Mouse (Mus musculus) forebrain, embryonic 14.5 days (tissue): Measurements from ENCODE around the gene Gm10803. TPM values are rescaled to one million over a fixed set of nuclear protein-coding genes. Genes with fewer than 3 reads are reported as not detected.

Experiments used
- ATAC-seq: fragments of 200-750 bp; cut with Nextera tagmentation; 2 replicates; pipeline ENCODE4 v1.8.0; 2017; ENCODE audit warnings: mild to moderate bottlenecking, moderate library complexity
- DNase-seq: peaks from one replicate; pipeline ENCODE4 v3.0.0-alpha.2; 2015; ENCODE audit warnings: low spot score
- H3K27ac ChIP-seq: fragments of 300-500 bp; sonication (generic); 2 replicates; pipeline ENCODE4 v1.5.1; 2014; ENCODE audit warnings: low read depth, mild to moderate bottlenecking, control low read depth, low read length, moderate library complexity
- H3K27me3 ChIP-seq: fragments of 300-500 bp; sonication (generic); replicated peaks from 2 replicates; pipeline ENCODE4 v1.6.1; 2014; ENCODE audit warnings: low read length, control low read depth, mixed read lengths; ENCODE audit not compliant: control insufficient read depth, insufficient read depth
- H3K36me3 ChIP-seq: fragments of 300-500 bp; sonication (generic); 2 replicates; pipeline ENCODE4 v1.6.1; 2014; ENCODE audit warnings: low read length, control low read depth; ENCODE audit not compliant: control insufficient read depth, insufficient read depth
- H3K4me1 ChIP-seq: fragments of 300-500 bp; sonication (generic); 2 replicates; pipeline ENCODE4 v1.6.1; 2014; ENCODE audit warnings: antibody characterized with exemption, low read length, control low read depth; ENCODE audit not compliant: control insufficient read depth, insufficient read depth
- H3K4me2 ChIP-seq: fragments of 300-500 bp; sonication (generic); 2 replicates; pipeline ENCODE4 v1.6.1; 2014; ENCODE audit warnings: mild to moderate bottlenecking, control low read depth, low read length
- H3K4me3 ChIP-seq: fragments of 300-500 bp; sonication (generic); 2 replicates; pipeline ENCODE4 v1.5.1; 2014; ENCODE audit warnings: low read depth, low read length, control low read depth
- H3K9ac ChIP-seq: fragments of 300-500 bp; sonication (generic); 2 replicates; pipeline ENCODE4 v1.6.1; 2014; ENCODE audit warnings: mild to moderate bottlenecking, low read length, control low read depth, moderate library complexity
- H3K9me3 ChIP-seq: fragments of 300-500 bp; sonication (generic); replicated peaks from 2 replicates; pipeline ENCODE4 v1.6.1; 2016; ENCODE audit warnings: low read length, control low read depth, mixed read lengths; ENCODE audit not compliant: control insufficient read depth
- WGBS: fragments of 180-500 bp; shearing (Covaris S2); extraction: QIAGEN DNeasy Blood & Tissue Kit; methylation state at CpG from one replicate; pipeline ENCODE4 v1.1.7; 2014; 5-methylcytosine and 5-hydroxymethylcytosine counted together
- polyA plus RNA-seq: library from polyadenylated mRNA; unstranded; fragments of >200 nt; fragmentation: Nextera tagmentation; extraction: Ambion mirVana; gene quantifications from 2 replicates; pipeline ENCODE4 v1.2.1, GENCODE M21; 2014

The Gm10803 gene
- polyA plus RNA-seq, 1 experiment from 2014 or later: not detected

DNA sequence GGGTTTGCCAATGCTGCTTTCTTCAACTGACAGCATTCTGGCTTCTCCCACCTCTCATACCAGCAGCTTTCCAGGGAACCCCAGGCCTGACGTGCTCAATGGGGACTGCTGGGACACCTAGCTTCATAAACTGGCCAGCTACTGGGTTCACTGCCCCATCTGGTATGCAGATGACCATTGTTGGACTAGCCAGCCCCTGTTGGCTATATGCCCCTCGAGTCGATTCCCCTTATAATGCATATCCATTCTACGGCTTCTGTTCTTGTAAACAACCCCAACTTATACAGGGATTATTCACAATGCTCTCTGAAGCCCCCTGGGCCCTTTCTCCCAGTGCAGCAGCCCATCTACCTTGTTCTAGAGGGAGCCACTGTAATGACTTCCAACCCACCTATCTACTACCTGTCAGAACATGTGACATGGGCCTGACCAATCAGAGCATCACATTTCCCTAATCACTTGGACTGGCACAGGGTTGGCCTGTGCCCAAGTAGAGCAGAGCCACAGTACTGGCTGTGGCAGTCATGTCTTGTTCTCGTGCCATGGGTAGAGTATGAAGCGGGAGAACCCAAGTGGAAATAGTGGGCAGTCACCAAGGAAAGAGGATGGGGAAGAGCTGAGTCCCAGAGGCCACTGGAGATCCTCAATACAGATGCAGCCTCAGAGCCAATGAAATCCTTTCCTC, 44.4 kb downstream of the Gm10803 start:
- Histone ChIP-seq H3K4me2 (no peak overlapping the region), H3K4me1 (no peaks in the 10 kb centered on the region), H3K36me3 (no peaks in the 10 kb centered on the region), H3K27me3 (no peaks in the 10 kb centered on the region), H3K9ac (no peak overlapping the region), H3K27ac (no peak overlapping the region), H3K4me3 (no peak overlapping the region), H3K9me3 (no peaks in the 10 kb centered on the region)
- WGBS: 83% methylated on average over 6 of the region's 6 CpGs
- DNase-seq (no peak), ATAC-seq (no peak)

DNA sequence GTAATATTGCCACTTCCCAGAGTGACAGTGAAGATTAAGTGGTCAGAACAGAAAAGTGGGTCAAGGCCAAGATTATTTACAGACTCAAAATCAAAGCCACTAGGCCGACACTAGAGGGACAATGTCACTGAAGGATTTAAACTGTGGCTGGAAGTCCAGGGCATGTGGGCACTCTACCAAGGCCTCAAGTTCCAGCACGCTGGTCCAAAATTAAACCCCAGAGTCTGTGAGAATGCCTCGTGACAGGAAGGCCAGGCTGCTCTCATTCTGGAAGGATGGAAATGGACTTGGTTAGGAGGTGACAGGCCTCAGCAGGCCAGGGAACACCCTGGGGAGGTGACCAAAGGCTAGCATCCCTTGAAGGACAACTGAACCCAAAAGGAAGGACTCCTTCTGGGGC, 48.4 kb downstream of the Gm10803 start:
- H3K9me3 ChIP-seq: no peaks in the 10 kb centered on the region
- H3K27ac ChIP-seq: no peak overlapping the region
- no peak overlapping the region for H3K9ac ChIP-seq
- H3K36me3 ChIP-seq: no peaks in the 10 kb centered on the region
- H3K4me1 ChIP-seq: no peaks in the 10 kb centered on the region
- H3K4me2 ChIP-seq: no peak overlapping the region
- ATAC-seq (no peak), DNase-seq (no peak)
- WGBS: 76% methylated on average over 3 of the region's 3 CpGs
- H3K27me3 ChIP-seq: no peaks in the 10 kb centered on the region
- H3K4me3 ChIP-seq: no peak overlapping the region

DNA sequence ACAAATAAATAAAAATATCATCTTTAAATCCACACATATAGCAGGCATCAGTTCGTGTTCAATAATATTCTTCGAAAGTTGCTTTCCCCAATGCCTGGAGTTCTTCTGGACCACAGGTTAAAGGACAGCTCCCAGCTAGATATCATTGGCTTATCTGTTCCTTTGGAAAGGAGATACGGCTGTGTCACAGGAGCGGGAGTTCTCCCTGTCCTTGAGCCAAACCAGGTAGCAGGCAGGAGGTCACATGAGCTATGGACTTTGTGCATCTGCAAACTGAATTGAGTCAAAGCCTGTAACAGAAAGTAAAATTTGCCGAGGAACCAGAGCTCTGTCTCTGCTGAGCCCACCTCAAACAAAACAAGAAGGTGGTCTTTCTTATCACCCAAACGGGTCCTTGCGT, 52.7 kb downstream of the Gm10803 start:
- no peaks in the 10 kb centered on the region for H3K4me1 ChIP-seq
- ATAC-seq: no peak
- no peak for DNase-seq
- 91% methylated on average over 7 of the region's 7 CpGs for WGBS
- H3K9me3 ChIP-seq: no peaks in the 10 kb centered on the region
- no peak overlapping the region for H3K4me2 ChIP-seq
- H3K27ac ChIP-seq: no peak overlapping the region
- no peak overlapping the region for H3K9ac ChIP-seq
- no peaks in the 10 kb centered on the region for H3K27me3 ChIP-seq
- H3K36me3 ChIP-seq: no peaks in the 10 kb centered on the region
- no peak overlapping the region for H3K4me3 ChIP-seq

Other genes starting within 250 kb of the Gm10803 start
- gene Tspan18, start 226.1 kb upstream of the Gm10803 start, polyA plus RNA-seq: 15.6 and 17.3 TPM in 2 replicates
- 16.8 and 18.6 TPM in 2 replicates for gene Cd82, start 97.4 kb upstream of the Gm10803 start, polyA plus RNA-seq
- gene Alx4, start 81.8 kb downstream of the Gm10803 start, polyA plus RNA-seq: 0.50 and 0.78 TPM in 2 replicates